8 mouse cellular contexts compared by ENCODE assay signal in genomic region chr5:139754753-139755152, GRCm38 (mm10). TPM values are rescaled to one million over a fixed set of nuclear protein-coding genes. Genes with fewer than 3 reads are reported as not detected.
DNase-seq lines count a peak whose midpoint lies in the region; ATAC-seq and TF ChIP-seq lines count a peak whose summit lies in the region.

No protein-coding gene starts in this region.

- H3K9me3 ChIP-seq in kidney, postnatal 0 days (replicated peaks; ENCODE audit: low read length) = no peaks in the 10 kb centered on the region
- no peaks in the 10 kb centered on the region for H3K9me3 ChIP-seq in stomach, postnatal 0 days (ENCODE audit: control insufficient read depth, low read length)

- TF ChIP-seq CTCF in thymus, adult 2 months (IDR thresholded peaks at IDR 0.05; ENCODE audit: borderline replicate concordance, control insufficient read depth, extremely low read depth, insufficient read depth, low read length, poor library complexity) = peak; percentile 89
- peak; percentile 75 for TF ChIP-seq CTCF in kidney, postnatal 0 days (IDR thresholded peaks at IDR 0.05; ENCODE audit: low read depth)
- peak; percentile 84 for TF ChIP-seq CTCF in stomach, postnatal 0 days (IDR thresholded peaks at IDR 0.05; ENCODE audit: low read depth)

- DNase-seq in gastrocnemius, adult 18-20 months (ENCODE audit: low spot score) = peak; percentile 41
- DNase-seq in gastrocnemius, postnatal 25 days = no peak
- DNase-seq in thymus, adult 2 months = peak; percentile 42
- DNase-seq in thymus, adult 18-20 months = no peak
- DNase-seq in cerebellum, adult 9-11 months = peak; percentile 72
- peak; percentile 69 for DNase-seq in kidney, postnatal 0 days (ENCODE audit: low spot score)
- peak; percentile 64 for DNase-seq in lung, postnatal 14 days
- peak; percentile 70 for DNase-seq in stomach, postnatal 0 days (ENCODE audit: low spot score)

- no peaks in the 10 kb centered on the region for H3K27me3 ChIP-seq in thymus, adult 2 months (ENCODE audit: control insufficient read depth, insufficient read depth, low read length)
- H3K27me3 ChIP-seq in kidney, postnatal 0 days (ENCODE audit: insufficient read depth, low read length) = no peaks in the 10 kb centered on the region
- no peaks in the 10 kb centered on the region for H3K27me3 ChIP-seq in stomach, postnatal 0 days (ENCODE audit: control insufficient read depth, insufficient read depth, low read length)

- peaks cover 26% of the 10 kb centered on the region for H3K36me3 ChIP-seq in thymus, adult 2 months (ENCODE audit: control insufficient read depth, insufficient read depth, low read length)
- peaks cover 52% of the 10 kb centered on the region for H3K36me3 ChIP-seq in kidney, postnatal 0 days (ENCODE audit: insufficient read depth, low read length)
- H3K36me3 ChIP-seq in stomach, postnatal 0 days (ENCODE audit: control insufficient read depth, insufficient read depth, low read length) = peaks cover 34% of the 10 kb centered on the region

- no peak overlapping the region for H3K4me3 ChIP-seq in thymus, adult 2 months (ENCODE audit: control insufficient read depth, insufficient read depth, low read length)
- H3K4me3 ChIP-seq in kidney, postnatal 0 days (replicated peaks; ENCODE audit: low read depth, low read length) = no peak overlapping the region
- no peak overlapping the region for H3K4me3 ChIP-seq in stomach, postnatal 0 days (ENCODE audit: low read depth, low read length)

- WGBS in thymus, adult 2 months = 62% methylated on average over 12 of the region's 12 CpGs
- 21% methylated on average over 12 of the region's 12 CpGs for WGBS in kidney, postnatal 0 days
- 24% methylated on average over 12 of the region's 12 CpGs for WGBS in stomach, postnatal 0 days

- TF ChIP-seq EP300 in stomach, postnatal 0 days (optimal IDR thresholded peaks at IDR 0.05) = no peak

- H3K4me2 ChIP-seq in kidney, postnatal 0 days (ENCODE audit: low read length) = no peak overlapping the region
- no peak overlapping the region for H3K4me2 ChIP-seq in stomach, postnatal 0 days (replicated peaks; ENCODE audit: low read depth)

- no peak for ATAC-seq in kidney, postnatal 0 days (replicated peaks; ENCODE audit: low FRiP score, low read depth)
- no peak for ATAC-seq in stomach, postnatal 0 days (ENCODE audit: low FRiP score, low TSS enrichment)

- H3K9ac ChIP-seq in kidney, postnatal 0 days (ENCODE audit: low read depth, low read length) = no peak overlapping the region
- H3K9ac ChIP-seq in stomach, postnatal 0 days (ENCODE audit: low read length) = no peak overlapping the region

- no peaks in the 10 kb centered on the region for H3K4me1 ChIP-seq in thymus, adult 2 months (replicated peaks; ENCODE audit: control insufficient read depth, insufficient read depth, low read length)
- no peaks in the 10 kb centered on the region for H3K4me1 ChIP-seq in kidney, postnatal 0 days (replicated peaks; ENCODE audit: insufficient read depth, low read length)
- H3K4me1 ChIP-seq in stomach, postnatal 0 days (replicated peaks; ENCODE audit: control insufficient read depth, insufficient read depth) = no peaks in the 10 kb centered on the region

- no peak for TF ChIP-seq POLR2A in thymus, adult 2 months (IDR thresholded peaks at IDR 0.05; ENCODE audit: control insufficient read depth, extremely low read depth, insufficient read depth, low read length, poor library complexity)

- no peak overlapping the region for H3K27ac ChIP-seq in thymus, adult 2 months (ENCODE audit: control insufficient read depth, insufficient read depth, low read length)
- no peak overlapping the region for H3K27ac ChIP-seq in kidney, postnatal 0 days
- no peak overlapping the region for H3K27ac ChIP-seq in stomach, postnatal 0 days (replicated peaks)

RNA-seq across cellular contexts. Expression of gene Micall2, which starts 18.6 kb away (rescaled TPM):
- total RNA-seq in gastrocnemius, adult 18-20 months (2021) = under 1 TPM; 0.30 to 0.57 TPM
- total RNA-seq in gastrocnemius, postnatal 25 days (2021) = 1 to 10 TPM in 1 of 2 experiments, under 1 TPM in 1; 0.64 to 1.3 TPM
- 6.3 and 6.7 TPM in 2 replicates for polyA plus RNA-seq in thymus, adult 2 months (2012; rRNA removed)
- polyA plus RNA-seq in kidney, postnatal 0 days (2015; fragmentation: Nextera tagmentation; extraction: Ambion mirVana) = 4.2 and 4.6 TPM in 2 replicates
- polyA plus RNA-seq in stomach, postnatal 0 days (2015; fragmentation: Nextera tagmentation; extraction: Ambion mirVana) = 6.6 and 8.7 TPM in 2 replicates

RNA-seq across cellular contexts. Expression of gene Ints1, which starts 20.7 kb away (rescaled TPM):
- 10 to 100 TPM; 31.5 to 37.6 TPM for total RNA-seq in gastrocnemius, adult 18-20 months (2021)
- total RNA-seq in gastrocnemius, postnatal 25 days (2021) = 10 to 100 TPM; 25.6 to 32.1 TPM
- polyA plus RNA-seq in thymus, adult 2 months (2012; rRNA removed) = 214 and 251 TPM in 2 replicates
- polyA plus RNA-seq in kidney, postnatal 0 days (2015; fragmentation: Nextera tagmentation; extraction: Ambion mirVana) = 17.9 and 19.0 TPM in 2 replicates
- 7.9 and 8.0 TPM in 2 replicates for polyA plus RNA-seq in stomach, postnatal 0 days (2015; fragmentation: Nextera tagmentation; extraction: Ambion mirVana)

RNA-seq across cellular contexts. Expression of gene Mafk, which starts 36.6 kb away (rescaled TPM):
- total RNA-seq in gastrocnemius, adult 18-20 months (2021) = 10 to 100 TPM; 19.5 to 33.9 TPM
- 10 to 100 TPM; 12.9 to 17.5 TPM for total RNA-seq in gastrocnemius, postnatal 25 days (2021)
- polyA plus RNA-seq in thymus, adult 2 months (2012; rRNA removed) = 43.9 and 44.2 TPM in 2 replicates
- polyA plus RNA-seq in kidney, postnatal 0 days (2015; fragmentation: Nextera tagmentation; extraction: Ambion mirVana) = 12.8 and 14.4 TPM in 2 replicates
- 19.4 TPM in 2 replicates for polyA plus RNA-seq in stomach, postnatal 0 days (2015; fragmentation: Nextera tagmentation; extraction: Ambion mirVana)

Comparison
In these comparisons a context has a peak if more than half of its experiments do, and no peak if none do; other contexts are left out.
1. DNase-seq: peak in gastrocnemius, adult 18-20 months (single experiment), thymus, adult 2 months (single experiment), cerebellum, adult 9-11 months (single experiment), kidney, postnatal 0 days (single experiment), lung, postnatal 14 days (single experiment) and stomach, postnatal 0 days (single experiment); none in gastrocnemius, postnatal 25 days (single experiment) and thymus, adult 18-20 months (0 of 2).
2. RNA of gene Ints1, which starts 20.7 kb away (polyA plus RNA-seq): 214 to 251 TPM in thymus, adult 2 months; 17.9 to 19.0 TPM in kidney, postnatal 0 days and 7.9 to 8.0 TPM in stomach, postnatal 0 days; every median in the first group is over 10 times any median in the second.
3. Peak in every context shown above with its lines, with median percentiles within 50 percentile points of each other: CTCF ChIP-seq.